Mouse (Mus musculus) heart, postnatal 0 days (tissue): ENCODE data around the gene Arid4a. TPM values are rescaled to one million over a fixed set of nuclear protein-coding genes. Genes with fewer than 3 reads are reported as not detected.

ENCODE experiments used
- ATAC-seq: fragments of 200-750 bp; cut with Nextera tagmentation; 2 replicates; pipeline ENCODE4 v1.8.0; 2017; ENCODE audit warnings: low read depth, moderate number of reproducible peaks, moderate library complexity; ENCODE audit not compliant: insufficient read depth
- DNase-seq: peaks from one replicate; pipeline ENCODE4 v3.0.0-alpha.2; 2016; ENCODE audit warnings: low spot score
- H3K27ac ChIP-seq: fragments of 300-500 bp; sonication (generic); 2 replicates; pipeline ENCODE4 v1.5.1; 2014; ENCODE audit warnings: low read depth, mild to moderate bottlenecking
- H3K27me3 ChIP-seq: fragments of 300-500 bp; sonication (generic); 2 replicates; pipeline ENCODE4 v1.6.1; 2014; ENCODE audit warnings: low read length, mixed read lengths; ENCODE audit not compliant: control insufficient read depth, insufficient read depth
- H3K36me3 ChIP-seq: fragments of 300-500 bp; sonication (generic); replicated peaks from 2 replicates; pipeline ENCODE4 v1.6.1; 2014; ENCODE audit warnings: low read length, mixed read lengths; ENCODE audit not compliant: control insufficient read depth, insufficient read depth
- H3K4me1 ChIP-seq: fragments of 300-500 bp; sonication (generic); 2 replicates; pipeline ENCODE4 v1.6.1; 2014; ENCODE audit warnings: antibody characterized with exemption; ENCODE audit not compliant: control insufficient read depth, insufficient read depth
- H3K4me2 ChIP-seq: fragments of 300-500 bp; sonication (generic); 2 replicates; pipeline ENCODE4 v1.6.1; 2014; ENCODE audit warnings: low read depth, mild to moderate bottlenecking, low read length, moderate library complexity
- H3K4me3 ChIP-seq: fragments of 300-500 bp; sonication (generic); 2 replicates; pipeline ENCODE4 v1.5.1; 2014; ENCODE audit warnings: low read depth, low read length
- H3K9ac ChIP-seq: fragments of 300-500 bp; sonication (generic); replicated peaks from 2 replicates; pipeline ENCODE4 v1.6.1; 2014; ENCODE audit warnings: low read depth, low read length, mixed read lengths
- H3K9me3 ChIP-seq: fragments of 300-500 bp; sonication (generic); replicated peaks from 2 replicates; pipeline ENCODE4 v1.6.1; 2016; ENCODE audit warnings: low read length; ENCODE audit not compliant: control insufficient read depth
- CTCF ChIP-seq: IDR thresholded peaks from 2 replicates; pipeline ENCODE4 v1.5.1; 2016; ENCODE audit warnings: antibody characterized with exemption, control low read depth, low read depth
- EP300 ChIP-seq: IDR thresholded peaks from 2 replicates; pipeline ENCODE4 v1.6.1; 2016; ENCODE audit warnings: antibody characterized with exemption, low read depth
- WGBS: fragments of 180-500 bp; shearing (Covaris S2); extraction: QIAGEN DNeasy Blood & Tissue Kit; methylation state at CpG from one replicate; pipeline ENCODE4 v1.1.7; 2014; 5-methylcytosine and 5-hydroxymethylcytosine counted together
- polyA plus RNA-seq: library from polyadenylated mRNA; unstranded; fragments of >200 nt; fragmentation: Nextera tagmentation; extraction: Ambion mirVana; gene quantifications from 2 replicates; pipeline ENCODE4 v1.2.1, GENCODE M21; 2015
- total RNA-seq: library from RNA; depleted of rRNA; stranded (reverse); fragments of >200 nt; gene quantifications from 2 replicates; pipeline ENCODE4 v1.2.3, GENCODE M21; 2014; ENCODE audit warnings: low replicate concordance

The Arid4a gene
- total and polyA plus RNA-seq, 2 experiments from 2014 or later: 6.9 to 18.1 TPM

- no peak for ATAC-seq
- DNase-seq: no peak
- TF ChIP-seq CTCF (no peak), EP300 (no peak)
- no peaks in the 10 kb centered on the region for H3K9me3 ChIP-seq
- no peak overlapping the region for H3K27ac ChIP-seq
- H3K27me3 ChIP-seq: no peaks in the 10 kb centered on the region
- H3K9ac ChIP-seq: no peak overlapping the region
- no peak overlapping the region for H3K4me3 ChIP-seq
- peaks cover 51% of the 10 kb centered on the region for H3K36me3 ChIP-seq
- H3K4me2 ChIP-seq: no peak overlapping the region
- 85% methylated on average over 5 of the region's 6 CpGs for WGBS
- H3K4me1 ChIP-seq: peaks cover 8% of the 10 kb centered on the region
Measured at GRCm38 (mm10) chr12:71003760-71004426, 11.9 kb upstream of the Arid4a start.

DNA sequence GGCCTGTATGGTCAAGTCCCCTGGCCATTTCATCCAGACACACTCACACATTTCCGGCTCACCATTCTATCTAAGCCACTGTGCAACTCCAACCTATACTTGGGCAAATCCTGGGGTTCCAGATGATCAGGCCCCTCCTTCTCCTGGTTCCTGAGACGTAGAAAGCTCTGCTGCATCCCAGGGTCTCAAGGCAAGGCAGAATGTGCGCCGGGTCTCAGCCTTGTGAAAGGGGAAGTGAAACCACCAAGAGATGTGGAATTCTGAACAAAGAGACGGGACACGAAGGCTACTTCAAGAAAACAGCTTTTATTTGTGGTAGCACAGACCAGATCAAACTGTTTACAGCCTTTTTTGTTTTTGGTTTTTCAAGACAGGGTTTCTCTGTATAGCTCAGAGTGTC is 9.6 kb upstream of the Arid4a start:
- 92% methylated on average over 6 of the region's 6 CpGs for WGBS

GRCm38 (mm10) chr12:71006901-71007300 is 8.9 kb upstream of the Arid4a start:
- Histone ChIP-seq H3K36me3 (peaks cover 63% of the 10 kb centered on the region), H3K4me1 (peaks cover 3% of the 10 kb centered on the region), H3K9me3 (no peaks in the 10 kb centered on the region), H3K4me2 (no peak overlapping the region), H3K4me3 (no peak overlapping the region), H3K9ac (no peak overlapping the region), H3K27ac (no peak overlapping the region), H3K27me3 (no peaks in the 10 kb centered on the region)
- DNase-seq (no peak), ATAC-seq (0 out of 2 replicates have a peak, but pooled peaks have one; percentile 22)
- no peak for TF ChIP-seq EP300
- TF ChIP-seq CTCF: no peak
- WGBS: 47% methylated on average over 7 of the region's 7 CpGs

More for the DNA sequence above, 9.6 kb upstream of the Arid4a start:
- DNase-seq: no peak
- H3K9ac ChIP-seq: no peak overlapping the region
- no peak overlapping the region for H3K27ac ChIP-seq
- H3K9me3 ChIP-seq: no peaks in the 10 kb centered on the region
- peaks cover 61% of the 10 kb centered on the region for H3K36me3 ChIP-seq
- H3K4me1 ChIP-seq: no peaks in the 10 kb centered on the region; the same call in 1 of the 2 replicates
- no peak for ATAC-seq
- H3K4me3 ChIP-seq: no peak overlapping the region
- no peak for TF ChIP-seq EP300
- no peak for TF ChIP-seq CTCF
- no peaks in the 10 kb centered on the region for H3K27me3 ChIP-seq
- no peak overlapping the region for H3K4me2 ChIP-seq

DNA sequence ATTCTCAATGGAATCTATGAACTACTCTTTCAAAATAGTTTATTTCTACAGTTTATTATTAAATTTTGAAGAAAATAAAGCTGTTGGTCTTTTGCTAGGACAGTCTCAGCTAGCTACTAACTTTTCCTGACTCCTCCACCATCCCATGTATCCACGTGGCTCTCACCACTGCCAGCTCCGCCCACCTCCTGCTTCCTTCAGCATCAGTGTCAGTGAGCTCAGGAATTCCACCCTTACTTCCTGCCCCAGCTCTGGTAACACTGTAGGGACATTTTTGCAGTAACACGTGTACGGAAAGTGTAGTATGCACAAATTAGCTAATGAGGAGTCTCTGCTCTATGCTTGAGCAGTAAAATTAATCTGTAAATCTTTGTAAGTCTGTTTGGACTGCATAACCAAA is 6.0 kb upstream of the Arid4a start:
- DNase-seq (peak; percentile 60), ATAC-seq (peak; percentile 76)
- H3K4me2 ChIP-seq: no peak overlapping the region
- TF ChIP-seq CTCF (no peak), EP300 (no peak)
- H3K9me3 ChIP-seq: no peaks in the 10 kb centered on the region
- H3K4me1 ChIP-seq: peaks cover 23% of the 10 kb centered on the region
- WGBS: 29% methylated on average over 4 of the region's 4 CpGs
- H3K9ac ChIP-seq: no peak overlapping the region
- H3K27me3 ChIP-seq: no peaks in the 10 kb centered on the region
- peaks cover 67% of the 10 kb centered on the region for H3K36me3 ChIP-seq
- H3K27ac ChIP-seq: no peak overlapping the region
- H3K4me3 ChIP-seq: no peak overlapping the region

GRCm38 (mm10) chr12:71014845-71015362 is 886 bp upstream of the Arid4a start:
- DNase-seq: peak; percentile 54
- Histone ChIP-seq H3K9ac (peak overlapping the region; percentile 83), H3K27ac (peak overlapping the region; percentile 99), H3K4me1 (peaks cover 23% of the 10 kb centered on the region), H3K4me2 (peak overlapping the region; percentile 83), H3K27me3 (no peaks in the 10 kb centered on the region), H3K9me3 (no peaks in the 10 kb centered on the region), H3K36me3 (peaks cover 31% of the 10 kb centered on the region), H3K4me3 (peak overlapping the region; percentile 90)
- TF ChIP-seq EP300: no peak
- TF ChIP-seq CTCF: no peak
- under 1% methylated on average over 32 of the region's 32 CpGs for WGBS
- peak; percentile 68 for ATAC-seq

- H3K9me3 ChIP-seq: no peaks in the 10 kb centered on the region
- peaks cover 23% of the 10 kb centered on the region for H3K4me1 ChIP-seq
- H3K4me2 ChIP-seq: peak overlapping the region; percentile 65
- peaks cover 39% of the 10 kb centered on the region for H3K36me3 ChIP-seq
- DNase-seq (no peak), ATAC-seq (no peak)
- H3K27me3 ChIP-seq: no peaks in the 10 kb centered on the region
- no peak for TF ChIP-seq CTCF
- TF ChIP-seq EP300: no peak
- 0% methylated on average over 26 of the region's 33 CpGs for WGBS
- H3K27ac ChIP-seq: peak overlapping the region; percentile 92
- H3K9ac ChIP-seq: peak overlapping the region; percentile 89
- H3K4me3 ChIP-seq: peak overlapping the region; percentile 81
Measured at GRCm38 (mm10) chr12:71016211-71016502, 367 bp downstream of the Arid4a start.
